Mouse (Mus musculus): Measurements from ENCODE around the gene Afap1.

Afap1 gene

DNA sequence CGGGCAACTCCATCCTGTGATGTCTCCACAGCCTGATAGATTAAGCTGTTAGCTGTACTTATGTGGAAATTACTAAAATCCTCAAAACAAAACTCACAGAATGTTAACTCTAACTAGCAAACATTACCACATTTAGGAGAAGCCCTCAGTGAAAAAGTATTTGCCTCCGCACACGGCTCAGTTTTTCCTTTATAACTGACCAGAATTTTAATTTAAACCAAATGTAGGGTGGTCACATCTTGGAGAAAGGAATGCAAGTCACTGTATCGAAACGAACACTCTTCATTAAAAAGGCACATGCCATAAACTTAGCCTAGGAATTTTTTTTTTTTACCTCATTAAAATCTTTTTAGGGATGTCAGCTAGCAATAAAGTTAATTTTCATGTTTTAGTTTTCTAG is 87.4 kb downstream of the Afap1 start:
- no peak for DNase-seq

DNA sequence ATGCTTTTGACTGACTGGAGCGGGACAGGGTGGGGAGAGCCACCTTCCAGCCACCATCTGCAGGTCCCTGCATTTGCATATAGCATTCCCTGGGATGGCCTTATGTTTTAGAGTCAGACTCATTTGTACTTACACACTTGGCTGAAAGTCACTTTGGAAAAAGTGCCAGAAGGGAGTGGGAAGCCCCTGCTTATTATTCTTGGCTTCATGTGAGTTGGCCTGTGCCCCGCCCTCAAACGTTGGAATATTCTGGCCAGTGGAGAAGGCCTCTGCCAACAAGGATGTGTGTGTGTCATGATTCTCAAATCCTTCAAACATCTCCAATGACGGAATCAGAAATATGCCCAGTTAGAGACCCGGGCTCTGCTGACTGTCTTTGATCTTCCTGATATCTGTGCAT is 88.2 kb downstream of the Afap1 start:
- no peak for DNase-seq

DNA sequence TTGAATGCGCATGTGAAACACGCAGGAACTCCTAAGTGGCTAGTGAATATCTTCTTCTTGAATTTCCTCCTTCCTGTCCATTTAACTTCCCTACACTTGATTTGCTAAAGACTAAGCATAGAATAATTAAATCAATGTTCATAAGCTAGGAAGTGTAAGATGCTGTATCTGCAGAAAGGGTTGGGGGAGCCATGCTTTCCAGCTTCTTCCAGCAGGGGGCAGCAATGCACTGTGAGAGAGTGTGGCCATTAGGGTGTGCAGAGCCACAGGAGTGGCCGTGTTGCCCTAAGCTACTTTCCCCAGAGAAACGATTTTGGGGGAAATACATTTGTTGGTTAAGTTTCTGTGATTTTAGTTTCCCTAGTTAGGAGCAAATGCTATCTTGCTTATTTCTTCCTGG is 88.9 kb downstream of the Afap1 start:
- DNase-seq, result peak; percentile 54

DNA sequence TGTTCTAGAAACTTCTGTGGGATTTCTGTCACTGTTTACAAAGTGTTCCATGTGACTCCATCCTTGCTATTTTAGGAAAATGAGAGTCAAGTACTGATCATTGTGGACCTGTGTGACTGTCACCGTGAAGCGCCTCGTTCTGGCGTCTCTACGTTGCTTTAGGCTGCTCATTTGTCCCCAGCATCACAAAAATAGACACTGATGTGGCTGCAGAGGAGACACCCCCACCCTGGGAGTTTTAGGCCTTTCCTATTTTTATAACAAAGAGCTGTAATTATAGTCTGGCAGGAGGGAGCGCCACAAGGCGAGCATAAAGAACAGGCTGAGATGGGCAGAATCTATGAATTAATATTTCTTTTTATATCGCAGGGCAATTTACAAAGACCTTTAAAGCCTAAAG is 92.5 kb downstream of the Afap1 start:
- DNase-seq, result no peak

DNA sequence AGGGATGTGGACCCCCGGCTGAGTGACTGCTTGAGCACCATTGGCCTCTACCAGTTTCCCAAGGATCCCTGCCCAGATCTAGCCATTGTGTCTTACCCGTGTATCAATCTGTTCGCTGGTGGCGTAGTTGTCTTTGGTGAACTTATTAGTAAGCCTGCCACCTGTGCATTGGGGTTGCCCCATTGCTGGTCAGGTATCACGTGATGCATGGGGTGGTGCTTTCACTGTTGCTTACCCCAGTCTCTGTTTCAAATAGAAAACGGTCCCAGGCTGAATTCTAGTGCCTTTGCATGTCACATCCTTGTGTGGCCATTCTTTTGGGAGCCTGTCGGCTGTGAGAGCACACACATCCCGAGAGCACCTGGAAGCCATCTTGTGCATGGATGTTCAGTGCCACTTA is 95.0 kb downstream of the Afap1 start:
- DNase-seq, result no peak

DNA sequence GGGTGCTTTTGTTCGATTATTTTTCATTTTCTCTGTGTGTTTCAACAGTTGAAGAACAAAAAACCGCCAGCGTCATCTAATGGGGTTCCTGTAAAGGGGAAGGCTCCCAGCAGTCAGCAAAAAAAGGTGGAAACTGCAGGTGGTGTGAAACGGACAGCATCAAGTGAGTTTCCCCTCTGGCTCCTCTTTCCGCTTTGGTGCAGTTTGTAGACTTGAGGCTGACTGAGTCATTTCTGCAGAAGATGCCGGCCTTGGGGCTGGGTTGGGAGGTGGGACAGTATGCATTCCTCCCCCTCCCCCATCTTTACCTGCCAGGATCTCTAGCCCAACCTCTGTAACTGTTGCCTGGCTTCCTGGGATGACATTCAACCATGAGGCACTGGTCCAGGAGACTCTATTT is 96.4 kb downstream of the Afap1 start:
- DNase-seq, result no peak

DNA sequence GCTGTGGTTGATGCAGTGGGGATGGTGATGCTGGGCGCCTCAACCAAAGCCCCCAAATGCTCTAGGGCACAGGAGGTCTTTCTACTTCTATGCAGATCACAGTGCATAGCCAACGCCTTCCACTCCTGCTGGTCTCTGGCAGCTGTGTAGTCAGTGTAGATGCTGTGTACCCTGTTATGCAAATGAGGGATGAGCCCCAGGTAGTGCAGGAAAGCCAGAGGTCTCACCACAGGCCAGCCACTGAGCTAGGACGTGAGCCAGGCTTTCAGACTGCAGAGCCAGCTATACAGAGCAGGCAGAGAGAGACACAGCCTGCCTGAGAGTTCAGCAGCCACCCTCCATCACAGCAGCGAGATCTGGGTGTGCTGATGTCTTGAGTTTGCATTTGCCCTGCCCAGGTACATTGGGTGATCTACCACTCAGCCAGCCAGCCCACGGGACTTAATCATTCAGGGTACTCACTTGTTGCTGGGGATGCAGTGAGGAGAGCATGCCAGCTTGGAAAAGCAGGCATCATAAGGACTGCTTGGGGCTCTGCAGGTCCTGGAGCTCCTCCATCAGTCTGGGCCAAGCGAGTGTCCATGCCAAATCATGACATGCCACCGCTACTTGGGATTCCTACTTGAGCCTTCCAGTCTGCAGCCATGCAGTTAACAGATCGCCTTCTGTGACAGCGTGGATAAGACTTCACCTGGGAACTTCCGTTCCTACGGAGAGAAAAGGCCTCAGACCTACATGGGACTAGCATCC is 97.0 kb downstream of the Afap1 start:
- DNase-seq, result peak; percentile 46

DNA sequence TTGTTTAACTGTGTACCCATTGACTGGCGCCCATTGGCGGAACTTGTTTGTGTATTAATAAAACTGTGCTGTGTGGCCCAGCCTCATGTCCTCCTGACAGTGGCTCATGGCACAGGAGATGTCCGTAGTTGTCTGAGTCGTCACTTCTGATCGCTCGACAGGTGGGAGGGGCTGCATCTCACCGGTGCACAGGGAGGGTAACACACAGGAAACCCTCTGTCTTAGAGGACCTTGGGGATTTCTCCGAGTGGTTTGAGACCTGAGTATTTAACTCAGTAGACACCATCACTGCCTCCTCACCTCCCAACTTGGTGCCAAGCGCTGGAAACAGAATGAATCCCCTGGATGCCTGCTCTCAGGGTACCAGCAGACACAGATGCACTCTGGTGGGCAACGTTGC is 110.7 kb downstream of the Afap1 start:
- no peak for DNase-seq

DNA sequence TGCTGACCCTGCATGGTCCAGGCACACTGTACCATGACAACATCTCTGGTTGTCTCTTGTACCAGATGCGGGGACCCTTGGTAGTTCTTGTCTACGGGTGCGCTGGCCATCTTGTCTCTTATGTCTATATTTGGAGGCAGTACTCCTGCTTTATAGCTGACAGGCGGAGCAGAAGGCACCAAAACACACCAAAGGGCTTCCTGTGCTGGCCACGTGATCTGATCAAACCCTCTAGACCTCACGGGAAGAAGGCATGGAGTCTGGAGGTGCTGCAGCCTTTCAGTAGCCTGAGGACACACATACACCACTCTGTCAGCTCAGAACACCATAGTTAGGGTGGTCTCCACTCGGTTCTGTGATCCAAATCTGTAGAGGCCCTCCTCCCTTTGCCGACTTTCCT is 113.0 kb downstream of the Afap1 start:
- DNase-seq, result no peak

DNA sequence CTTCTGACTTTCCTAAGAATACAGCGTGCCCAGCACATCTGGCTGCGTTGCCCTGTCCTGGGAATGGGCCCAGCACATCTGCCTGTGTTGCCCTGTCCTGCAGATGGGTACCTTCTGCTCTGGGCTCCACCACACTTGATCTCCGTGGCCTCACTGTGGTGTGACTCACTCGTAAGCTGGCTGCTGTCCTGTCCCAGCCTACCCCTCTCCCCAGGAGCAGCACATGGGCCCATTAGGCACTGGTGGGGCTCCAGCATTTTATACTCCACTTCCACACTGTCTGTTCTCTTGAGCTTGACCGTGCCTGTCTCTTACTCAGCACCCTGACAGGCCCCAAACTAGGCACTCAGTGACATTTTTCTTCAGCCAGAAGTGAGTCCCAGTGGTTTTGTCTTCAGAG is 113.5 kb downstream of the Afap1 start:
- no peak for DNase-seq

DNA sequence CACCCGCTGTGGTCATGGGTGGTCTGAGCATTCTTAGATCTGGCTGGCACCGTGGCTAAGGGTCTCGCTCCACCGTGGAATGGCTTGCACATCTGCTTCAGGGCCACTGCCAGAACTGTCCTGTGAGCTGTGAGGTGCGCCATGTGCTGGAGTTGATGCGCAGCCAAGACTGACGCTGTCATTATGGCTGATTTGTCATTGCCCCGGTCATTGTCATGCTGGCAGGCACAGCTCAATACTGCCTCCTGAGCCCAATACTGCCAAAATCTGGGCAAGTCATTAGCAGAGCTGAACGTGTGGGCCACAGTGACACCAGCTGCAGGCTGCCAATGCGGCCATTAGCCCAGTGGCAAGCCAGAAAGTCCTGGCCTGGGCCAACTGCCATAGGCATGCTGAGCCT is 114.5 kb downstream of the Afap1 start:
- peak; percentile 15 for DNase-seq

DNA sequence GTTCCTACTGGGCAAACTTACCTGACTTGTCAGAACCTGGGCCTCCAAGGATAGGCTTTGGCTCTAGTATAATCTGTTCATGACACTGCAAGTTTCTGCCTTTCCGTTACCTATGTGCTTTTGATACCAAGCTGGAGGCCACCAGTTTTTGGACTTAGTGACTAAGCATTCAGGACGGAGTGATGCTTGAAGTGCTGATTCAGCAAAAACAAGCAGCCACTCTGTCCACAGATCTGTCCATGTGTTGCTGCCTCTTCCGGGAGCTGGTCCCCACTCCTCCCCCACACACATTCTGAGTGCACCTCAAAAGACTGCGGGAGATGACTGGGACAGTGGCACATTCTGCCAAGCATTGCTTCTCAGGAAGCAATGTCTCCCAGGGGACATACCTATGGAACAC is 116.3 kb downstream of the Afap1 start:
- no peak for DNase-seq

DNA sequence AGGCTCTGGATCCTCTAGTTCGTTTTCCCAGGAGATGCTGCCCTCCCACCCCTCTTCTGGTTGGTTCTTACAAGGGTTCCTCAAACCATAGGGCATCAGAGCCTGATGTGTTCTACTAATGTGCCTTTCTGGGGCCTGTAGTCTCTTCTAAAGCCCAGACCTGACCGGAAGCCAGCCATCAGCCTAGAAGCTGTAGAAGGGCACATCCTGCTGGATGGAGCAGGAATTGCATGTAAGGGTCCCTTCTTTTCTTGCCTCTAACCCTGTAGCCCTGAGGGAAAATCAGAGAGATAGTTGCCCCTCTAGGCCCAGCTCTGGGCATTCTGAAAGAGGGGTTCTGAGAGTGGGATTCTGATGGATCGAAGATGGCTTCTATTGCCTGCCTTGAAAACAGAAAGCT is 125.2 kb downstream of the Afap1 start:
- no peak for DNase-seq

DNA sequence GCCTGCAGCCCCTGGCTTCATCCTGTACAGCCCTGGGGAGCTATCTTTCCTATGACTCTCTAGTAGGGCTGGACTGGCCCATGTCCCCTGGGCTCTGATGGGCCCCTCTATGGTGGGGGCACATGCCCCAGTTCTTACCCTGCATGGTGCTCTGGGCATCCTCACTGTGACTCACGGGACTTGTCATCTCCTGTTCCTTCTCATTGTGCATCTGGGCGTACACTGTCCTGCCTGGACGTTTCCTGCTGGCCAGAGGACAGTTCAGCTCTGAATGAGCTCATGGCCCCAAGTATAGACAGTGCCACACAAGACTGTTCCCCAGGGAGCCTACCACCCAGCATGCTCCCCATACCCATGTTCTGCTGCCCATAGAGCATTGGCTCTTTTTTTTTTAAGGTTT is 128.0 kb downstream of the Afap1 start:
- no peak for DNase-seq

DNA sequence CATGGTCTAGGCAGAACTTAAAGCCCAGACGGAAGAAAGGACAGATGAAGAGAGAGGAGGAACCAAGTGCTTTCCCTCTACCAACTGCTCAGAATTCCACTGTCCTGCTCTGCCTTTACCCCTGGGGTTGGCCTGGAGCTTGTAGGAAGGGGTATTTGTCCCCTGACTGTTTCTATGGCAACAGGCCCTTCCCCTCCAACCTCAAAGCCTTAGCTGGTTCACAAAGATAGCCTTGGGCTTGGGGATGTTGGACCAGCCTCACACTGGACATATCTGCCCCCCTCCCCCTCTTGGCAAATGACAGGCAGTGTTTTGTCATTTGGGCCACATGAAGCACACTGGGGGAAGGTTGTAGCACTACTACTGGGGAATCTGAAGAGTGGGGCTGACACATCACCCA is 129.2 kb downstream of the Afap1 start:
- no peak for DNase-seq

DNA sequence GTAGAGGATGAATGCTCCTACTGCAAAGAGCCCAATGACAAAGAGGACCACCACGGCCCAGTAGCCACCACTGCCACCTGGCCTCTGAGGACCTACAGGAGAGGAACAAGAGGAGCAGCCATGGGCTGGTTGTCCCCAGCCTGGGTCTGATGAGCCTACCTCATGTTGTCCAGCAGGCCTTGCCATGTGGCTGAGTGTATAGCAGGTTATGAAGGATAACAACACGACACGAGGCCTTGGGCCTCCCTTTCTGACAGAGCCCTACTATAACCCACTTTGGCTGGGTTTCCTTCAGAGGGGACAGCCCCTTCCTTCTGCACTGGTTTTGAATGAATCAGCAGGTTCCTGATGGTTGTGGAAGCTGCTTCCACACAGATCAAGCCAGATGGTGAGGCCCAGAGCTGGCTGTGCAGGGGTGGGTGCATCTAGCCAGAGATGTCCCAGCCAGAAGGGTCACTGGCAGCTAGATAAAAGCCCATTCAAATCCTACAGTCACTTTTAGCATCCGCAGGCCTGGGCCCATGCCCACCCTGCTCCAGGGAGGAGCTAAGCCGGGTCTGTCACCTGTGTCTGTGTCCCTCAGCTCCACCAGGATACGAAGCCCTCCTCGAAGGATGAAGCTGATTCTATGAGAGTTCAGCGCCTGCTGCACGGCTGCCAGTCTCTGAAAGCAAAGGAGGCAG is 131.0 kb downstream of the Afap1 start:
- DNase-seq, result no peak

DNA sequence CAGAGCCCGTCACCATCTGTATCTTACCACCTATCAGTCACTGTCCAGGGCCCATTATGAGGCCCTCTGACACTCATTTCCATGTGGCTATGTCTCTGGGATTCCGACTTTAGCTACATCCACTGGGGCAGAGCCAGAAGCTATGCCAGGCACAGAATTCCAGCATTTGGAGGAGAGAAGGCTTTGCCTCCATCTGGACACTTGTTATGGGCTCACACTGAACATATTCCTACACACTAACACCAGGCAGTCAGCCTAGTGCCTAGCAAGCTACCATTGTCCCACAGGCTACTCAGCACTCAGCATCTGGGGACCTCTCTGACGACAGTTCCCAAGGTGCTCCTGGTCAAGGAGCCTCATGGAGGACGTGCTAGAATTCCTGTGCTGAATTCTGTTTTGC is 132.0 kb downstream of the Afap1 start:
- DNase-seq, result no peak

DNA sequence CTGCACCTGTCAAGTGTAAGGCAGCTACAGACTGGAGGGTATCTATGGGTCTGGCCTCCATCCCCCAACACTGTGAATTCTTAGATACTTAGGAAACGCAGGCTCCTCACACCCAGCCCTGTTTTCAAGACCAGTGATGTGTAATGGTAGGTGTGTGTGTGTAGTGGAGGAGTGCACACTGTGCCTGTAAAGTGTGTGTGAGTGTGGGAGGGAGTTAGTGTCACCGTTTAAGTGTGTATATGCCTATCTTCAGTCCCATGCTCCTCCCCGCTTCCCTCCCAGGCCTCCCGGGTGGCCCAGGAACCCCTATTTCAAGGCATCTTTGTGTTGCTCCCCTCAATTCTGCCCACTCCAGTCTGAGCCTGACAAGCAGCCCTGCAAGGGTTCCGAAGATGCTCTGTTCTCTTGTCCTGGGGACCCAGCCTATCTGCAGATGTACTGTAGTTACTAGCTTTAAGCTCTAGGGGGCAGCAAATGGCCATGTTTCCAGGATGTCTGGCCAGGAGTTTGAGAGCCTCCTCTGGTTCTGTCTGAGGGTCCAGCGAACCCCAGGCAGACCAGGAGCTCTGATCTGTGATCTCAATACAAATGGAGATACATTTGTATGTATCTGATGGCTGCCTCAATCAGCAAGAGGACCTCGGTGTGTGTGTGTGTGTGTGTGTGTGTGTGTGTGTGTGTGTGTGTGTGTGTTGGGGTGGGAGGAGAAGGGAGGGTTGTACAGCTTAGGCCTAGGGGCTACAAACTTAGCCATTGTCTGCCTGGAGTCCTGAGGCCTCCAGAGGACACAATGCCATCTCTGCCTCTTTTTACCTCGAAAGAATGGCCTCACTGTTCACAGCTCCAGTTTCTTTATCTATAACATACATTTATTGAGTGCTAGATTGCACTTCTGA is 140.7 kb downstream of the Afap1 start:
- DNase-seq, result no peak

DNA sequence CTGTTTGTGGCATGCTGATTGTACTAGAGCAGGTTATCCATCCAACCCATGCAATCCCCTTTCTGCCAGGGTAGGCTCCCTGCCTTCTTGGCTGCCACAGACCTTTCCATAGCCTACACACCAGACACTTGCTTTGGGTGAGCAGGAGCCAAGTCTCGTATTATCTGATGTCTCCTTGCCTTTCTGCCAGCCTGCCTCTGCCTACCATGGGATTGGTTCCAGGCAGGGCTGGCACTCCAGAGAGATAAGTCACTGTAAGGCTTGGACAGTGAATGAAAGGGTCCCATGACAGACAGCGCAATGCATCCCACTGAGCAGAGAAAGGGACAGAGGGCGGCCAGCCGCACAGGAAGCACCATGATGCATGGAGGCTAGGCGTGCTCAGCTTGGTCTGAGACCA is 146.5 kb downstream of the Afap1 start:
- DNase-seq, result no peak

DNA sequence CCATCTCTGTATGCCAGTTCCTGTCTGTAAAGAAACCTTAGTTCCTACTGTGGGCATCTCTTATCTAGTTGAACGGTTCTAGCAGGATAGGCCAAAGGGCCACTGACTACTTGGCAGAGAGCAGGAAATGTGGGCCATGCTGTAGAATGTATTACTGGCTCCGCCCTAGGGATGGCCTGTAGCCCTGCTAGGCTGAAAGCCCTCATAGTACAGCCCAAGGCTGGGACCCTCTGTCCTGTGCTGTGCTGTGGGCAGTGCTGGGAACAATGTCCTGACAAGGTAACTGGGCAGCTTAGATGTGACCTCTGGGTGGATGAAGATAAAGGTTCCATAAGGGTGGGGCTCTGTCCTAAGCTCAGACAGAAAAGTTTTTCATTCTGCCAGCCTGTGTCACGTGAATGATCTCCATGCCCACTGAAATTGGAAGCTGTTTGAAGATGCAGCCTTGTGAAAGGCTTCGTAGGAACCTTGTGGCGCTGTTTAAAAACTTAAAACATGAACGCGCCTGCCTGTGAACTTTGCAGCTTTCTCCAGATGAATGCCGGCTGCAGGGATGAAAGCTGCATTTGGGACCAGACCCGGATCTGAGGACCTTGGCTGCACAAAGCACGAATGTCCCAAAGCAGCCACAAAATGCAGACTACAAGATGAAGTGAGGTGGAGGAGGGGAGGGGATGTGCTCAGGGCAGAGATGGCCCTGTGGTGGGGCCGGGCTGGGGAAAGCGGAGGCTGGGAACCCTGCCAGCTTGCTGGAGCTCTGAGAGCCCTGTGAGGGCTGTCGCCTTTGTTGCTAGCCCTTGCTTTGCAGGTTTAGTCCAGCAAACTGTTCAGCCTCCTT is 147.5 kb downstream of the Afap1 start:
- DNase-seq, result no peak

DNA sequence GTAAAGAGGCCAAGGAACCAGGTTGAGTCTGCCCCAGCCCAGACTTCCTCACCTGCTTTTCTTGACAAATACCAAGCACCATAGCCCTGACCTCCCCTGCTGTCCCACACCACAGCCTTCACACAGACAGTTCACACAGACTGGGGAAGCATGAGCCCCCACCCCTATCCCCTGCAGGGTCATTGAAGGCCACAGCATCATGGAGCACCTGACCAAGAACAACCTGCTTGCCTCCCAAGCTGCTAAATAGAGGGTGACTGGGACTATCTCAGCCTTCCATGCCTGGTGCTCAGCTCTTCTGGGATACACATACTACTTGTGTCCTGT is 148.1 kb downstream of the Afap1 start:
- no peak for DNase-seq

DNA sequence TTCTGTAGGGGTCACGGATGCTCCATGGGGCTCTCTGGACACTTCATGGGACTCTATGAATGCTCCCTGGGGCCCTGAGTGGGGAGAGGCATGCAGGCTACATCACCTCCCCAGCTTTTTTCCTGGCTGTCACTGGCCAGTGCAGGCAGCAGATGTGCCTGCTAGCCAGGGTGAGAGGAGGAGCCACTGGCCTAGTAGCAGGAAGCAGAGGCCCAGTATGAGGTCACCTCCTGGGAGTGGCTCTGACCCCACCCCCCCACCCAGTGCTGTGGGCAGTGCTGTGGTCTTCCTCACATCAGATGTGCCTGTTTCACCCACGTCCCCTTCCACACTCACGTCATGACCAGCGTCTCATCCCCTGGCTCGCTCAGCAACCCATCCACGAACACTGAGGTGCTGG is 148.6 kb downstream of the Afap1 start:
- no peak for DNase-seq

DNA sequence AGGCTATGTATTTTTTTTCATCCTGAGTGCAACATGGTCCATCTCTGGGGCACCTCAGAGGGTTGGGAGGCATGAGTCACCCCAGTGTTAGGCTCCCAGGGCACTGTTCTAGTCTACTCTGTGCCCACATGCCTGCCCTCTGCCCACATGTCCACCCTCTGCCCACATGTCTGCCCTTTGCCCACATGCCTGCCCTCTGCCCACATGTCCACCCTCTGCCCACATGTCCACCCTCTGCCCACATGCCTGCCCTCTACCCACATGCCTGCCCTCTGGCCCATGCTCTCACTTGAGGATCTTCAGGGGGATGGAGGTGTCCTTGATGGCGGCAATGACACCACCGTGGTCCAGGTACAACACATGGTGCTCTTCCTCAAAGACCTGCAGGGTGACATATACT is 150.0 kb downstream of the Afap1 start:
- no peak for DNase-seq
